Mouse (Mus musculus) right cerebral cortex, postnatal 4 days (tissue): ENCODE results near the gene Rbm11.
A peak's percentile ranks its signal among the peaks of the same experiment; 100 is the strongest.

ENCODE experiments used
- DNase-seq: peaks from one replicate; pipeline ENCODE4 v3.0.0-alpha.2; 2022

The Rbm11 gene

GRCm38 (mm10) chr16:75592671-75593500 is at the start of gene Rbm11:
Gene Rbm11, plus strand, starts transcription at chr16:75592844.
- DNase-seq = peak; percentile 82

- no peak for DNase-seq
These were observed 47.3 kb upstream of the Rbm11 start for GRCm38 (mm10) chr16:75545310-75545709.

GRCm38 (mm10) chr16:75562910-75563309 is 29.7 kb upstream of the Rbm11 start:
- DNase-seq = no peak

- no peak for DNase-seq
These were observed 10.4 kb upstream of the Rbm11 start for GRCm38 (mm10) chr16:75582279-75582678.

- no peak for DNase-seq
These were observed 6.7 kb upstream of the Rbm11 start, which contains the start of gene Lipi for GRCm38 (mm10) chr16:75585961-75586360. Gene Lipi, minus strand, starts transcription at chr16:75586061.

- no peak for DNase-seq
These were observed 6.2 kb upstream of the Rbm11 start for GRCm38 (mm10) chr16:75586466-75586865.

- DNase-seq = no peak
These were observed 998 bp downstream of the Rbm11 start for GRCm38 (mm10) chr16:75593501-75594183.

- DNase-seq = no peak
These were observed 13.8 kb downstream of the Rbm11 start for GRCm38 (mm10) chr16:75606415-75606814.

- DNase-seq = no peak
These were observed 19.9 kb downstream of the Rbm11 start for GRCm38 (mm10) chr16:75612561-75612960.

GRCm38 (mm10) chr16:75617651-75618349 is 25.2 kb downstream of the Rbm11 start:
- DNase-seq = peak; percentile 45

GRCm38 (mm10) chr16:75627862-75628261 is 35.2 kb downstream of the Rbm11 start:
- no peak for DNase-seq
